Mouse (Mus musculus): ENCODE results near the gene Lyst.
"Not testable (repeated sequence)": the region's sequence is repeated elsewhere in the genome, so short reads cannot be mapped to it uniquely, and the experiment has no call there.

Gene Lyst

DNA sequence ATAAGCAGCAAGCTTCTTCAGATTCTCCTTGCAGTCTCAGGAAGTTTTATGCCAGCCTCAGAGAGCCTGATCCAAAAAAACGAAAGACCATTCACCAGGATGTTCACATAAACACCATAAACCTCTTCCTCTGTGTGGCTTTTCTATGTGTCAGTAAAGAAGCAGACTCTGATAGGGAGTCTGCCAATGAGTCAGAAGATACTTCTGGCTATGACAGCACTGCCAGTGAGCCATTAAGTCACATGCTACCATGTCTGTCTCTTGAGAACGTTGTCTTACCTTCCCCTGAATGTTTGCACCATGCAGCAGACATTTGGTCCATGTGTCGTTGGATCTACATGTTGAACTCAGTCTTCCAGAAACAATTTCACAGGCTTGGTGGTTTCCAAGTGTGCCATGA is 47.4 kb downstream of the Lyst start:
- DNase-seq (ENCODE audit: low read depth, low spot score): no peak

- DNase-seq (ENCODE audit: low read depth, low spot score): no peak
These were observed 47.8 kb downstream of the Lyst start for GRCm38 (mm10) chr13:13637981-13638380.

DNA sequence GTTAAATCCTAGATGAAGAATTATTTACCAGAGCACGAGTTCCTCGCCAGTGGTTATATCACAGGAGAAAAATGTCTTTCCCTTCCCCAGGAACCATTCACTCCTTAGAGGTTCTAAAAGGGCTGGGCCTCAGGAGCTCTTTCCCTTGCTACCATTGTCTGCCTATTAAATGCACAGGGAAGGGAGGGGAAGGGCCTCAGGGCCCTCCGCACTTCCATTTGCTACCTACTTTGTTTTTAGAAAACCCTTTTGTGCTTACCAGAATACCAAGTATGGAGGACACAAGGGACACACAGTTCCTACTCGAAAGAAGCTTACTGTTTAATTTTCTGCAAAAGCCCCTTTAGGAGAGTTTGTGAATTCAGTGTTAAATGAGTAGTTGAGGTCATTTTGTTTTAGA is 48.5 kb downstream of the Lyst start:
- DNase-seq (ENCODE audit: low read depth, low spot score): no peak

DNA sequence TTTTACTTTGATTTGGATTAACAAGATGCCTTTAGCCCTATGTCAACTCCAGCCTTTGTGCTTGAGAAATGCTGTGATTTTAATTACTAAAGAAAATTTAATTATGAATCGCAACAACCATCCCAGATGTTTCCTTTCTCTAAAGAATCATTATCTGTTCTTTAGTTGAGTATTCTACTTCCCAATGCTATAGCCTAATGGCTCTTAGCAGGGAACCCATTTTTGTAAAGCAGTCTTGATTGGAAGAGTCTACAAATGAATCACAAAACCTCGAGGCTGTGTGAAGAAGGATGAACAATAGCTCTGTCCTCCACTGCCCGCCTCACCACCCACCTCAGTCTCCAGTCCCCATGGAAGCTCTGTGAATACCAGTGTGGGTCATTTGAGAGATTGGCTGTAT is 57.1 kb downstream of the Lyst start:
- DNase-seq (ENCODE audit: low read depth, low spot score): no peak

DNA sequence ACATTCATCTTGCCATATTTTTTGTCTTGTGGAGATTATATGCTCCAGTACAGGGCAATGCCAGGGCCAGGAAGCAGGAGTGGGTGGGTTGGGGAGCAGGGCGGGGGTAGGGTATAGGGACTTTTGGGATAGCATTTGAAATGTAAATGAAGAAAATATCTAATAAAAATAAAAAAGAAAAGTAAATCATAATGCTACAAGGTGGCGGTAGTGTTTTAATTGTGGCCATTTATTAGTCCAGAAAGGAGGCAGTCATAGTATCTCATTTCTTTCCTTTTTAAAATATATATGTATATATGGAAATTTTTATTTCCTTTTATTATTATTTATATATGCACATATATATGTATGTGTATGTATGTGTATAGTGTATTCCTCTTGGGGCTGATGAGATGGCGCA is 65.3 kb downstream of the Lyst start:
- DNase-seq (ENCODE audit: low read depth, low spot score): no peak

GRCm38 (mm10) chr13:13666103-13666502 is 75.9 kb downstream of the Lyst start:
- DNase-seq (ENCODE audit: low read depth, low spot score): not testable (repeated sequence)

DNA sequence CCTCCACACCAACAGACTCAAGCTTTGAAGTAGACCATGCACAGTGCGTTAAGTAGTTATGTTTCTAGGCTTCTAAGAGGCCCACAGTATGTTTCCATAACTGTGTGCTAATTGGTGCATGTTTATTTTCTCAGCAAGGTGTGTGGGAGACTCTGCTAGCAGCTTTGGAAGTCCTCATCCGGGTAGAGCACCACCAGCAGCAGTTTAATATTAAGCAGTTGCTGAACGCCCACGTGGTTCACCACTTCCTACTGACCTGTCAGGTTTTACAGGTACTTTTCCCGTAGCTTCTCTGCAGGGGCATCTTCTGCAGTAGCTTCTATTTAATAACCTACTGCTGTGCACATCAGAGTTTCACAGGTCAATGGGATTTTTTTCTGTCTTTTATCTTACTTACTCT is 80.5 kb downstream of the Lyst start:
- DNase-seq (ENCODE audit: low read depth, low spot score): no peak

GRCm38 (mm10) chr13:13671585-13672328 is 81.6 kb downstream of the Lyst start:
- DNase-seq (ENCODE audit: low read depth, low spot score): no peak

- no peak for DNase-seq (ENCODE audit: low read depth, low spot score)
These were observed 84.6 kb downstream of the Lyst start for GRCm38 (mm10) chr13:13674669-13675343.

DNA sequence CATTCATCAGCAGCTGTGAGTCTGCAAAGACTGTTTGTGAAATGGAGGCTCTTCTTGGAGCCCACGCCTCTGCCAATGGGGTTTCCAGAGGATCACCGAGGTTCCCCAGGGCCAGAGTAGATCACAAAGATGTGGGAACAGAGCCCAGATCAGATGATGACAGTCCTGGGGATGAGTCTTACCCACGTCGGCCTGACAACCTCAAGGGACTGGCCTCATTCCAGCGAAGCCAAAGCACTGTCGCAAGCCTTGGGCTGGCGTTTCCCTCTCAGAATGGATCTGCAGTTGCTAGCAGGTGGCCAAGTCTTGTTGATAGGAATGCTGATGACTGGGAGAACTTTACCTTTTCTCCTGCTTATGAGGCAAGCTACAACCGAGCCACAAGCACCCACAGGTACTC is 87.7 kb downstream of the Lyst start:
- DNase-seq (ENCODE audit: low read depth, low spot score): no peak

DNA sequence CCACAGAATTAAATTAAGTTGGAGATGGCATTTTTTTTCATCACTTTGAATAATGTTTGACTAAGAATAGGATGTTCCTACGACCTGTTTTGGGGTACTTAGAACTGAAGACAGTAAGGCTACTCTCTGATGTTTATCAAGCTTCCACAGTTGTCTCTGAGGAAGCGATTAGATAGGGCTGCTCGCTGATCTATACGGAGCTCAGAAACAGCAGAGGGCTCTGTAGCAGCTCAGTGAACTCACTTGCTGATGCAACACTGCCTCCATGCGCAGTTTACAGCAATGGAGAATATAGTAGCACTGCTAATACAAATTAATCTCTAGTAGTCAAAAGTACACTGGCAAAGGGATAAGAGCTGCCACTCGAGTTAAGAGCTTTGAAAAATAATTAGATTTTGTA is 91.4 kb downstream of the Lyst start:
- no peak for DNase-seq (ENCODE audit: low read depth, low spot score)

DNA sequence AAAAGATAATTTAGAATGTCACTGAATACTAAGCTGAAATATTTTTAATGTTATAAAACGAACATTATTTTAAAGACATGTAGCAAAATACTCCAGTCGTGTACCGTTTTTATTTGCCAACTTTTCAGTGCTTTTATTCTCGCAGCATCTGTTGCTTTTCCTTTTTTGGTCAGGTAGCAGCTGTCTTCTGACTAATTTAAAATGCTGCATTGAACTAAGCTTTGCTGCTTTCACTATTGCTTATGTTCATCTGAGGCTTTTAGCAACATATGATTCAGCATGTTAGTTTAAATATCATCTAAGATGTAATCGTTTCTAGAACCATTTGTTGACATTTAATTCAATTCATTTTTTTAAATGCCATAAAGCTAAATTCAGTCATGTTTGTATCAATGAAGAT is 113.3 kb downstream of the Lyst start:
- no peak for DNase-seq (ENCODE audit: low read depth, low spot score)

GRCm38 (mm10) chr13:13721435-13721834 is 131.2 kb downstream of the Lyst start:
- not testable (repeated sequence) for DNase-seq (ENCODE audit: low read depth, low spot score)

DNA sequence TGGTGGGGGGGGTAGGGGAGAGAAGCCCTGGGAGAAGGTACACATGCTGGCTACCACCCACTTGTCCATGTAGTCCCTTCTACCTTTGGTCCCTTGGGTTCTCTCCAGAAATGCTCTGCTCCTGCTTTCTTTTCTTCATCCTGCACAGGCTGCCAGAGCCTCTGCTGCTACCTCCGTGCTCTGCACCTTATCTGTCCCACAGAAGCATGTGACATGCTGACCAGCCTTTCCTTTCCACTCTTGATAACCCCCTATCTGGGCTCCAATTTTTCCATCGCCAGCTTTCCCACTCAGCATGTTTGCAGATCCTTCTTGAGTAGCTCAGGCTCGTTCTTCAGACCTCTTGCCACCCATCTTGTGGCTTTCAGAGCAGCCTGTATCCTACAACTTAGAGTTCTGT is 133.1 kb downstream of the Lyst start:
- DNase-seq (ENCODE audit: low read depth, low spot score): no peak

DNA sequence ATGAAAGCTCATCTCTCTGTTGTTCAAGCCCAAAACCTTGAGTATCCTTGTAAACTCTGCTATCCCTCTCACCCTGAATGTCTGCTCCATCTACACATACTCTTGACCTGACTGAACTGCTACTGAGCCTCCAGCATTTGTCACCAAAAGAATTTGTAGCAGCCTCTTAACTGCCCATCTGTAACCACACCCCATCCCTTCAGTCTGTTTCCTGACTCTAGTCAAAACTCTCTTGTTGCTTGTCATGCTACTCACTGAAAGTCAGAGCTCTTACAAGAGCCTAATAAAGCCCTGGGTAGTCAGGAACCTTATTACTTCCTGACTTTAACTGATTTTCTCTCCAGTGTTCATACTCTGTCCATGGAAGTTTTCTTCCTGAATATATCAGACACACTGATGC is 133.6 kb downstream of the Lyst start:
- no peak for DNase-seq (ENCODE audit: low read depth, low spot score)

- DNase-seq (ENCODE audit: low read depth, low spot score): no peak
These were observed 149.0 kb downstream of the Lyst start for GRCm38 (mm10) chr13:13739232-13739631.

- DNase-seq (ENCODE audit: low read depth, low spot score): no peak
These were observed 155.7 kb downstream of the Lyst start for GRCm38 (mm10) chr13:13745911-13746310.

DNA sequence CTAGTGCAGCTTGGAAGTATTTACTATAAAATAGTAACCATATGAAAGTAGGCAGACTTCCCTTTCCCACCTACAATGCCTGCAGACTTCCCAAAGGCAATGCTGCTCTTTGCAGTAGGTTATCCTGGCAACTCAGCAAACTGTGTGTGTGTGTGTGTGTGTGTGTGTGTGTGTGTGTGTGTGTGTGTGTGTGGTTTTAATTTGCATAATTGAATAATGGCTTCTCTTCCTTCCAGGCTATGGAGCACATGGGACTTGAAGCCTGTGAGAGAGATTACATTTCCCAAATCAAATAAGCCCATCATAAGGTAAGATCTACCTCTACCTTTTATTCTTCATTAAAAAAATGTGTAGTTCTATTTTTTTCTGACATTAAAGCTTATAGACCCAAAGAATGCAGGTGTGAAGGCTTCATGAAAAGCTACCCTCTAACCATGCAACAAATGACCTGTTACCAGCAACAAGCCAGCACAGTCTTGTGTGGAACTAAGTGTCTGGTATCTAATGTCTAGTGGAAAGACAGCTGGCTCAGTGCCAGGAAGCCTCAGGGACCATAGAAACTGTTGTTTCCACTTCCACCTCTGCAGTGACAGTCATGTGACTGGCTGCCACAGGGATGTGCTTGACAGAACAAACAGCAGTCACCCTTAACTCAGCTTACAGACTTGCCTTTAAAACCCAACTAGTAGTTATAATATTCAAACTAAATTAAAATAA is 185.7 kb downstream of the Lyst start:
- peak; percentile 11 for DNase-seq (ENCODE audit: low read depth, low spot score)

- DNase-seq (ENCODE audit: low read depth, low spot score): no peak
These were observed 186.9 kb downstream of the Lyst start for GRCm38 (mm10) chr13:13777052-13777451.

DNA sequence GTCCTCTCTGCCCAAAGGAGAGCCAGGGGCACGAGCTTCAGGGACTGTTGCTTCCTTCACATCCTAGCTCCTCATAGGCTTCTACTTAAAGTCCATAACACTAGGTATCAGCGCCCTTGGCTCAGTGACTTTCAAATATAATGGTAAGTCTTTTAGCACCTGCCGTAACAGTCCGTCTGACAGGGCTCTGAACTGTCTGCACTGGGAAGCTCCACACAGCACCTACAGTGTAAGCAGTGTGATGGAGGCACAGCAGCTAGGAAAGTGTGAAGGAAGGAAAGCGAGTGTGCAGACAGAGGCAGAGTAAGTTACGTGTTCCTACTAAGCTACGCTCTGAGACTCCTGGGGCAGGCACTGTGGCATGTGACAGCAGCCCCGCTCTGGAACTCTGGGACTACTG is 187.5 kb downstream of the Lyst start:
- DNase-seq (ENCODE audit: low read depth, low spot score): no peak

DNA sequence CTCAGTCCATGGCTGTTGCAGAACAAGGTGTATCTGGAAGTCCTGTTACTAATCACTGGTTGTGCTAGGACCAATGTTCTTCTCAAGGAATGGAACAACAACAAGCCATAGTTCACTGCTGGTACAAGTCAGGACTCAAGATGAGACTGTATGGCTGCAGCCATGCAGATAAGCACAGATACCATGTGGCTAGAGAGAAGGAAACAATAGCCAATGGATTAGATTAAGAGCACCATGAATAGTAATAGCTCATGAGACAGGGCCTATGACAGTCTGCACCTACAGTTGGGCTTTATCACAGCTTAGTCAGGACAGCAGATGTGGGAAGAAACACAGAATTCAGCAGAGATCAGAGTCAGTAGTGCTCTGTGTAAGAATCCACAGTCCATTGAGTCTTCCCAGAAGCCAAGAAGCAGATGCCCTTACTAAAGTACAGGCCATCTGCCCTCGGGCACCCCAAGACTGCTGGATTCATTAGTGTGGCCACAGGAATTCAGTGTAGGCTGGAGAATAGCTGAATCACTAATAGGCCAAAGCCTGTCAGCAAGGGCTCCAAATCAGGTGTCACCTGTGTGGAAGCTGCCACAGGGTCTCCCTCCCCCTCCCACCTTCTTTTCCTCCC is 188.8 kb downstream of the Lyst start:
- DNase-seq (ENCODE audit: low read depth, low spot score): no peak

DNA sequence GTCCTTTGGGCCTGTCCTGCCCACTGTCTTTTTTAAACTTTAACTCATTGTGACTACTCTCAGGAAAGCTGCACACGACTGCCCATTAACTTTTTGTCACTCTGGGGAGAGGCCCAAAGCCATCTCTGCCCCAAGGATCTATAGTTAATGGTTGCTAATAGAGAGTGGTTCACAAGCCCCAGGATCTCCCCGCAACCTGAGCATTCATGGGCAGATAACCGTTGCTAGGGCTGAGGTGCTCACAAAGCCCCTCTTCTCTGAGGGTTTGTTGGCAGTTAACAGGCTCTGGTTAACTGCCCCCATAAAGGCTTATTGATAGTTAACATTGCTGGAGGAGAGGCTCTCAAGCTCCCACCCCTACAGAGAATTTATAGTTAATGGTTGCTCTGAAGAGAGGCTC is 190.1 kb downstream of the Lyst start:
- no peak for DNase-seq (ENCODE audit: low read depth, low spot score)
